Mouse (Mus musculus): ENCODE results near the gene Vmn1r191.
"Not testable (repeated sequence)": the region's sequence is repeated elsewhere in the genome, so short reads cannot be mapped to it uniquely, and the experiment has no call there.

Gene Vmn1r191

GRCm38 (mm10) chr13:22183869-22184268 is at the start of gene Vmn1r191:
Gene Vmn1r191, minus strand, starts transcription at chr13:22183969.
- no peak for DNase-seq

DNA sequence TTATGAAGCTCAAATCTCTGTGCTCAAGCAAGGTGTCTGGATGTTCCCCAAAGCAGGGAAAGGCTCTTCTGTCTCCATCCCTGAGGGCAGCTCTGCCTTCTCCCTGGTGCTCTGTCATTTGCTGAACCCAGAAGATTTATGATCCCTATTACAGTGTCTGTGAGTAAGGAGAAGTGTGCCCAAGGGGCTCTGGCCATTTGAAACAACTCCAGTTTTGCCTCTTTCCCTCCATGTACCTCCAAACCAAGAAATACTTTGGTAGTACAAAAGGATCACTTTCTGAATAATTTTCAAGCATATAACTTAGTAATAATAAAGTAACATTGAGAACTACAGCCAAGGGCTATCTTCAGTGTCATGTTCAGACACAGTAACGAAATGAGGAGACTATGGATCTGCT is 39.3 kb upstream of the Vmn1r191 start, which contains the start of gene Vmn1r193:
Gene Vmn1r193 (minus strand): TSS at position 101 of the 400 bp plus-strand sequence.
- DNase-seq, result not testable (repeated sequence)

DNA sequence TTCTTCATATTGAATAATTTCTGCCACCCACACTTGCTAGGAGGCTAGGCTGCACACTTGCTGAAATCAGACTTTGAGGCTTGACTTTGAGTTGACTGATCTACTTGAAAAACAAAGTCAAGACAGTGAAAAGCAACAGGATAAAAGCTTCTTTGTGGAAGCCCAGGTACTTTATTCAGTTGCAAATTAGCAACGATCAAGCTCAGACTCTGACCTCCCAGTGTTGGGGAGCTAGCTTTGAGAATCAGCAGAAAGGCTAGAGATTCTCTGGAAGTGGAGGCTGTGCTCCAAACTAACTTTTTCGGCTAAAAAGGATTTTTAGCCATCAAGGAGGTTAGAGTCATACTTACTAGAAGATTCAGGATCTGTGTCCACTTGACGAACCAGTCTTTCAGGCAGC is 9.0 kb upstream of the Vmn1r191 start:
- not testable (repeated sequence) for DNase-seq

DNA sequence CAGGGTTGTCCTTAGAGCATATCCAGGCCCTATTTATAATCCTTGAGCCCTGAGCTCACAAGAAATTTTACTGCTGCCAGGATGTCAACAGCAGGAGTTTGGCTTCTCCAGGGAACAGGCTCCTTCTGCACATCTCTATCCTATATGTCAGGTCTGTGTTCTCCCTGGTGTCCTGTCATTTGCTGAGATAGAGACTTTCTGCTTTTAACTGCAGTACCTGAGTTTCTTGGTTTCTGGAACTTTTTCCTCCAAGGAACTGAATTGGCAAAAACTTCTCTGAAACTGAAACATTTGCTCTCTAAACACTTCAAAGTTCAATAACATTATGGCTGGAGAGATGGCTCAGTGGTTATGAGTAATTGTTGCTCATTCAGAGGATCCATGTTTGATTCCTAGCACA is 7.3 kb upstream of the Vmn1r191 start, which contains the start of gene Vmn1r192:
Gene Vmn1r192 (minus strand): TSS at position 101 of the 400 bp plus-strand sequence.
- DNase-seq, result no peak

- no peak for DNase-seq
Observed at GRCm38 (mm10) chr13:22190385-22190784, 6.6 kb upstream of the Vmn1r191 start.

DNA sequence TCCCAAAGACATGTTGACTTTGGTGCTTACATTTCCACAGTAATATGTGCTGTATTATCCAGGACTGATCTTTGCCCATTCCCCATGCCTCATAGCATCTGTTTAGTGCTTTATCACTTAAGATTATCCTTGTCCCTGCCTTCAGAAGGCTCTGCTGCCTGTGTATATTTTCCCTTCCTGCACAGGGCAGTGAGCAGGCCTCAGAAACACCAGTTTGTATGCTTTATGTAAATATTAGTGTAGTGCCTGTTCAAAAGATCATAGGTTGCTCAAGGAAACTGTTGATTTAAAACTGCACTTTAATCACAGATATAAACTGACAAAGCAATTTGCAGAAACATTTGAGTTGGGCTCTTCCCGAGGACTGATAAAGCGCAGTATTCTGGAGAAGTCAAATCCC is 5.5 kb upstream of the Vmn1r191 start:
- no peak for DNase-seq

DNA sequence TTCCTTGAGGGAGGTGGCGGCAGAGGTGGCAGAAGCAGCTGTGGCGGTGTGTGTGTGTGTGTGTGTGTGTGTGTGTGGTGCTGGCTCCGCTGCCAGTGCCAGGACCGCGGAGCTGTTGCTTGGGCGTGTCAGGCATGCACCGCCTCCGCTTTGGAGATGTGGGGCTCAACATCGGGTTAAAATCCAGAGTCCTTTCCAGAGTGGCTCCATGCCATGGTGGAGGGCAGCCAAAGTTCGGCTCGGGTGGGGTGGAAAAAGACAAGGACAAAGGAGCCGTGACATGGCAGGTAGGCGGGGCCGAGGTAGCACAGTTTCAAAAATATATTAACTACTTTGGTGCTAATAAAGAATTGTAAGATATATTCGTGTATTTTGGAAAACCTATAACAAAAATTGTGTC is 15.4 kb downstream of the Vmn1r191 start:
- DNase-seq, result no peak

DNA sequence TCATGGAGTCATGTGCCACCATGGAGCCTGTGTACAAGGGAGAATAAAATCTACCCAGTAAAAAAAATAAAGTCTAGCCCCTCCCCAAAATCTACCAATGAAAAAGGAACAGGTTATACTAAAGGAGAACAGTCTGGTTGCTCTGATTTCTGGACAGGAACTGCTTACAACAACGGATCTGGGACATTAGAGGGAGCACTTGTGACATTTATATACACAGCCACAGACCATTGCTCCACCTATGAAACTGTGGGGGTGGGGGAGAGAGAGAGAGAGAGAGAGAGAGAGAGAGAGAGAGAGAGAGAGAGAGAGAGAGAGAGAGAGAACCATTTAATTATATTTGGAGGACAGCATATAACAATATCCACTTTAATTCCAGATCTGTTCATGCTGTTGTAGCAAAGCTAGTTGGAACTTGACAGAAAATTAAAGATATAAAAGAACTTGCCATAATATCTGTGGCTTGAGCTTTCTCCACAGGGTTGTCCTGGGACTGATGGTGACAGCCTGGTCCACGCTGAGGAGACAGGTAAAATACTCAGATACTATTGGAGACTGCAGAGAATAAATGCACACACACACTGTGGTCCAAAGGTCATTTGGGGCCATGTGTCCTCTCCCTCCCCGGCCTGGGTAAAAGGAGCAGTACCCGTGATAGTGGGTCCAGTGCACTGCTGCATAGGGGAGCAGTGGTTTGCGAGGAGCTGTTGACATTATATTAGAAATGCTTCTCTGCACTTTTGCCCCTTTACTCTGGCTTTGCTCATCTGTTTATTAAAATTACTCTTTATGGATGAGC is 47.1 kb downstream of the Vmn1r191 start:
- DNase-seq, result not testable (repeated sequence)
